Mouse (Mus musculus) cerebellum, postnatal 4 days (tissue): ENCODE data around the gene Pex11g.

ENCODE experiments used
- DNase-seq, 2 experiments: peaks; one replicate each; pipeline ENCODE4 v3.0.0; 2022; ENCODE audit warnings: low spot score in 2 of 2, mixed read lengths in 1 of 2

Gene Pex11g

DNA sequence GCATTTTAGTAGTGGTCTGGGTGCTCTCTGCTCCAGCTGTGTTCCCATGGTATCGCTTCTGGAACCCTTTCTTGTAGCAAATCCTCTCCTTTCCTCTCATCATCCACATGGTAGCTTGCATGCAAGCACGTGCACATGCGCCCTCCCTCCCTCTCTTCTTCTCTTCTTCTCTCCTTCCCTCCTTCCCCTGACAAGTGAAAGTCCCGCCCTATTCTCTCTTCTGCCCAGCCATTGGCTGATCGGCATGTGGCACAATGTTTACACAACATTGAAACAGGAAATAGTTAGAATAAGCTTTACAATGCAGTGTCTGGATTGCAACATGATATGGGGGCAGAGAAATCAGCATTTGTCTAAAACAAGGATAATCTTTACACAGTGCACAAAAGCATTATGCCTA, 14.1 kb upstream of the Pex11g start:
- no peak for DNase-seq

DNA sequence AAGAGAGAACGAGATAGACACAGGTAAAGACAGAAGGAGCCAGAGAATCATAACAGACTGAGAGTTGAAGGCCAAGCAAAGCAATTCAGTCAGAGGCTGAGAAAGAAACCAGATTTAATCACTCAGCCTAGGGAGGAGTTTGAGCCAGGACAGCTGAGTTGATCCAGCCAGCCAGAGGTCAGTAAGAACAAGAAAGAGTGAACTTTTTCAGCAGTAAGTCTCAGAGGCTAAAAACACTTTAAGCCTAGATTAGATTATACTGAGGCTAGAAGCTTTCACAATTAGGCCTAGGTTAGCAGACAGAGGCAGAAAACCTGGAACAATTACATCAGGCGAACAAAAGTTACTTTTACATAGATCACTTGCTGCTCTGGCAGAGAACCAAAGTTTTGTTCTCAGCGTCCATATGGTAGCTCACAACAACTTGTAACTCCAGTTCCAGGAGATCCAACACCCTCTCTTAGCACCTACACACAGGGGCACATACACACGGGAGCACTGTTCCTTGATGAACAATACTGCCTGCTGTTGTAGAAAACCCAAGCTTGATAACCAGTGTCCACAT, 12.8 kb upstream of the Pex11g start:
- no peak for DNase-seq

DNA sequence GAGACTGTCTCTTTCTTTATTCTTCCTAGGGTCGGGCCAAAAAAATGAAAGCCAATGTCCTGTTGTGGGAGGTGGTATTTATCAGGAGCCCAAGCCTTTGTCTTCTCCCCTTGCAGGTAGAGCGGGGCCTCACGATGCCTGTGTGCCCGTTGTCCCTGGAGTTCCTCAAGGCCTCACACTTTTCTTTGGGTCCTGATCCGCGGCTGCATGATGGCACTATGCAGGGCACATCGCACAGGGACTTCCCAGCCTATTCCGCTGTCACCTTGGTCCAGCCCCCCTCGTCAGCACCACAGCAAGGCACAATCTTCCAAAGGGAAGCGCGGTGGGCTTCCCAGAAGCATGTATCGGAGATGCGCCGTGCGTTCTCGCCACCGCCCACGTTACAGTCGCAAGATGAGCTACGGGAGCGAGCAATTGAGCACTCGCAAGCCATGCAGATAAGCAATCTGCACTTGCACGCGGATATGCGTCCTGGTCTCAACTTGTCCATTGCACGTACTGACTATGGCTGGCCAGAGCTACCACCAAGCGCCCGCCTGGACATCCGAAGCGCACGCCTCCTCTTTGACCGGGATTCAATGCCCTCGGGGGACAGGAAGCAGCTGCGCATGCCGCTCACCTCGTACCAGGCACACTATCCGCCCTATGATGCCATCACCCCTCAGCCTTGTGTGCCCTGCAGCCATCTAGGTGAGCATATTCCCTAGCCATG, 8.4 kb upstream of the Pex11g start:
- DNase-seq: no peak

DNA sequence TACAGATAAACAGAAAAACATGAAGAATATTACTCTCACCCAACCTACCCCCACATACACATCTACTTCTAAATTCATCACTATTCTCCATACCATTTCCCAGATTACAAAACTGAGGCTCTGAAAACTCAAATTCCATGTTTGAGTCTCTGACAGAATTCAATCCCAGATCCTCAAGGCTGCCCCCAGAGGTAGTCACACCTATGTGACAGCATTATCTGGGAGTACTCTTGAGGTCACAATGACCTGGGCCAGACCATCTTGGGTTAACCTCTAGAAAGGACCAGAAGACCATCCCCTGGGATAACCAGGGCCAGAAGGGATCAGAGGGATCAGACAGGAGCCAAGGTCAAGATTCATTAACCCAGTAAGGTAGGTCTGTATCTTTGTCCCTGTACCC, 3.1 kb upstream of the Pex11g start, which contains the start of gene Tex45:
Gene Tex45, plus strand, starts transcription at position 301 of the 400 bp plus-strand sequence.
- no peak for DNase-seq

DNA sequence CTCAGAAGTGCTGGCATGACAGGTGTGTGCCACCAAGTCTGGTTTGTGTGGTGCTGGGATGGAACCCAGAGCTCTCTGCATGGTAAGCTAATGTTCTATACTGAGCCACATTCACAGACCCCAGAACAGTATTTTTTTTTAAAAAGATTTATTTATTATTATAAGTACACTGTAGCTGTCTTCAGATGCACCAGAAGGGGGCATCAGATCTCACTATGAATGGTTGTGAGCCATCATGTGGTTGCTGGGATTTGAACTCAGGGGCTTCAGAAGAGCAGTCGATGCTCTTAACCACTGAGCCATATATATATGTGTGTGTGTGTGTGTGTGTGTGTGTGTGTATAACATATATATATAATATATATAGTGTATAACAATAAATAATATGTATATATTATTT, 1.4 kb upstream of the Pex11g start:
- no peak for DNase-seq

DNA sequence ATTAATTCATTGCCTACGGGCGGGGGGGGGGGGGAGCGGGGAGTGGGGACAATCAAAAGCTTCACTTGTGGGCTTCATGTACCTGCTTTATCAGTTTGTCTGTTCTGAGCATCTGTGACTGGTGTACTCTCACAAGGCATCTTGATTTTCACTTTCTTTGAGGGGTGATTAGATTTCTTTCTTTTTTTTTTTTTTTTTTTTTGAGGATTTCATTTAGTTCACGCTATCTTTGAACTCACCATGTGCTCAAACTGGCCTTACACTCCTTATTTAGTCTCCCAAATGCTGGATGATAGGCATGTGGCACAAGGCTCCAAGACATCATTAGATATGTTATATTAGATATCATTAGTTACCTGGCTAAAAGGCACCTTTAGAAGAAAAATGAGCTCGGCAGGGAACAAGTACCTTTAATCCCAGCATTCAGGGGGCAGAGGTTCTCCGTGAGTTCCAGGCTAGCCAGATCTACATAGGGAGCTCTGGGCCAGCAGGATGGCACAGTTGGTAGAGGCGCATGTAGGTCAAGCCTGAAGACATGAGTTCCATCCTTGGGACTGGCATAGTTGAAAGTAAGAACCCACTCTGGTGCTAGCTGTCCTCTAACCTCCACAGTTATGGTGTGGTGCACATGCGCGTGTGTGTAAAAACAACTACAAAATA, 536 bp upstream of the Pex11g start:
- no peak for DNase-seq

DNA sequence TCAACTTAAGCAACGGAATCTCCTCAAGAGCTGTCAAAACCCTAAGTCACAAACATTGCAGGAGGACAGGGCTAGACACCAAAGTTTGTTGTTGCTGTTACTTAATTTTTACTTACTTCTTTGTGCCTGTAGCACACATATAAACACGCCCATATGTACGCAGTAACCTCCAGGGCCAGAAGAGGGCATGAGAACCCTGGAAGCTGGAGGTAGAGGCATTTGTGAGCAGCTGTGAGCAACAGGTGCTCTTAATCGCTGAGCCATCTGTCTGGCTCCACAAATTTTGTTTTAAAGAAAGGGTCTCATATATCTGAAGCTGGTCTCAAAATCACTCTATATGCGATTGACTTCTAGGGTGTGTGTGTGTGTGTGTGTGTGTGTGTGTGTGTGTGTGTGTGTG, 3.2 kb downstream of the Pex11g start:
- peak in 1 of 2 experiments; percentile 40 for DNase-seq

DNA sequence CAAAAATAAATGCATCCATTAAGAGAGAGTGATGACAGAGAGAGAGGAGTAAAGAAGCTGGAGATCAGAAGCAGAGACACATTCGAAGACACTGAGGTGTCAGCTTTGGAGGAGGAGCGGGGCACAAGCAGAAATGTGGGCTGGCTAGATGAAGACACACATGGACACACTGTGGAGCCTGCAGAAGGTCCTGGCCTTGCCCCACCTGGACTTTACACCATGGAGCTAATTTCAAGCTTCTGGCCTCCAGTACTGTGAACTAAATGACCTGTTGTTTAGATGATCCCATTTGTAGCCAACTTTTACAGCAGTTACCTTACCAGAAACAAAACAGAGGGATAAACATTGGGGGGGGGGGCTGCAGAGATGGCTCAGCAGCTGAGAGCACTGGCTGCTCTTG, 4.2 kb downstream of the Pex11g start:
- no peak for DNase-seq

DNA sequence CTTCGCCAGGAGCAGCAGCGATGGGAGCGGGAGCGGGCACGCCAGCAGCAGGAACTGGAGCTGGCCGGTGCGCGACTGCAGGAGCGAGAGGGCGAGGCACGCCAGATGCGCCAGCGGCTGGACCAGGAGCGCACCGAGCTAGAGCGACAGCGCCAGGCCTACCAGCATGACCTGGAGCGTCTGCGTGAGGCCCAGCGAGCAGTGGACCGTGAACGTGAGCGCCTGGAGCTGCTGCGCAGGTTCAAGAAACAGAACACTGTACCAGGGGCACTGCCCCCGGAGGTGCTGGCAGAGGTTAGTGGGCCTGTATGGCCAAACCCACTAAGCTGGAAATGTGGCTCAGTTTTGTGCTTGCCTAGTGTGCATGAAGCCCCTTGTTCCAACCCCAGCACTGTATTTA, 15.5 kb downstream of the Pex11g start:
- DNase-seq: no peak

DNA sequence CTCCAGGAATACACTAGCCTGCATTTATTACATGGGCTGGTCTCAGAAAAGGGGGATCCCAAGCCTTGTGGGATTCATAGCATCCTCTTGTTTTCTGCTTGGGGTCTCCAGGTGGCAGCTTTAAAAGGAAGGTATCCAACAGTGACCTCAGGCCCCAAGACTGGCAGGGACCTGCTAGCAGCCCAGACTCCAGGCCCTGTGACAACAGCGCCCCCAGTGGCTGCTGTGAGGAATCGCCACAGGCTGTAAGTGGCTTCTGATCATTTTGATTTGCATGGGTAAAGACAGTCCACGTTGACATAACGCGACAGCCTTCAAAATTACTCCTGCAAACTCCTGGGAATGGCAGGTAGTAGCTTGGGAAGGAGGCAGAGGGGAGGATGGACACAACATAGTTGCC, 16.8 kb downstream of the Pex11g start:
- DNase-seq: peak; percentile 38 to 62

DNA sequence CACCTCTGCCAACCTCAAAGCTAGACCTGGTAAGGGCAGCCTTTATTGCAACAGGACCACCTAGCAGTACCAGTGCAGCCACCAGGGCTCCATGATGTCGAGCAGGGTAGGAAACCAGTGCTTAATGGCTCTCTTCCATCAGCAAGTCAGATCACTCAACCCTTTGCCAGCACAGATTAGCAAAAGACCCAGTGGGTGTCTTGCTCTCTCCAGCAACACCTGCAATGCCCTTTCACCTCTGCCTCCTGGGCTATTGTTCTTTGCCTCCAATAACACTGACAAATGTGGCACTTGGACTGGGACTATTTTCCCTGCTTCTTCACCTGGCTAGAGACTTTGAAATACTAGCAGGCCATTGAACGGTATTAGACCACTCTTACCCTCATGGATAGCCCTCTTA, 18.3 kb downstream of the Pex11g start:
- no peak for DNase-seq

DNA sequence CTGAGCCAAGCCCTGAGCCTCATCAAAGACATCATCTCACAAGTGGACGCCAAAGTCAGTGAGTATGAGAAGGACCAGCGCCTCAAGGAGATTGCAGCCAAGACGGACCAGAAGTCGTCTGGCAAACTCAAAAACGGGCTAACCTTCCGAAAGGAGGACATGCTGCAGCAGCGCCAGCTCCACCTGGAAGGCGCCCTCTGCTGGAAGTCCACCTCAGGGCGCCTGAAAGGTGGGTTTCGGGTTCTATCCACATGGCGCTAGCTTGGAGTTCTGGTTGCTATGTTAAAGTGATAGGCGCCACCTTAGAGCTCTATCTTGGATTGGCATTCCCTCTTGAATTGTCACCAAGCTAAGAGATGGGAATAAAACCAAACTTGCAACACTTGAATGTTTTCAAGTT, 28.0 kb downstream of the Pex11g start:
- DNase-seq: no peak

DNA sequence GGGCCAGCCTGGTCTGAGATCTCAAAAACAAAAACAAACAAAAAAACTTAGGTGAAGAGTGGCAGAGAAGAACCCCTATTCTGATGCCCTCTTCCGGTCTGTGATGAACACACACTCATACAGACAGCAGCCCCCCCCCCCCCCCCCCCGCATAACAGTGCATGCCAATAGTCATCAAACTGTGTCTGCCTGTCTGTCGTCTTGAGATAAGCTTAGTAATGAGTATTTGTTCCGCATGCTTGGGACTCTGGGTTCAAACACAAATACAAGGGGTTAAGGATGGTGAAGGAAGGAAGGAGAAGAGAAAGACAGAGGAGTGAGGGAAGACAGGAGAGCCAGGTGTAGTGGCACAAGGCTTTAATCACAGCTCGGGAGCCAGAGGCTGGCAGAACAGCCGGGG, 31.0 kb downstream of the Pex11g start:
- DNase-seq: no peak

DNA sequence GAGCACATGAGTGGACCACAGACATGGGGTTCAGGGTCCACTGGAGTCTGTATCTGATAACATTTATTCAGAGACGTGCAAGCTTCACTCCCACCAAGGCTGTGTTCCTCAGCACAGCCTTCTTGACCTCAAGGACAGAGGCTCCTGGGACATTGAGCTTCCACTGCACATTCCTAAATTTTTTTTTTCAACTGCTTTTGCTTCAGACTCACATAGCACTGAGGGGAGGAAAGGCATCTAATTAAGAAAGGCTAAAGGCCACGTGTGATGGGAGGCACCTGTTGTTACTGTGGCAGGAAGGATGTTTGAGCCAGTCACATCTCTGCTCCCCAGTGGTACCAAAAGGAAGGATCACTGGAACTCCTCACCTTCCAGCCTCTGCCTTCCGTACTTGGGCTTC, 36.4 kb downstream of the Pex11g start:
- DNase-seq: no peak

DNA sequence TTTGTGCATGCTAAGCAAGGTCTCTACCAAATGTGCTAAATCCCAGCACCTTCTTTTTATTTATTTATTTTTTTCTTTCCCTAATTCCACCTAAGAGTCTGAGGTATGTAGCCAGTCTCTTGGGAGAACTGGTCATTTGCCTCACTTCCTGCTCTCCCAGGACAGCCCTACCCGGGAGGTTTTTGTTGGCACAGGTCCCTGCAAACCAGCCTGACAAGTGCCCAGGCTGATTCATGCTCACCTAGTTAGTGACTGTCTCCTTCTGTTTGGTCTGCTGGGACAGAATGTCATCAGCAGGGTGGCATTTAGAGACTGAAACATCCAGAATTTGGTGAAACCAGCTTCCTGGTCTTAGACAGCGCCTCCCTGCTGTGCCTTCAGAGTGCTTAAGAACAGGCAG, 37.5 kb downstream of the Pex11g start:
- no peak for DNase-seq

DNA sequence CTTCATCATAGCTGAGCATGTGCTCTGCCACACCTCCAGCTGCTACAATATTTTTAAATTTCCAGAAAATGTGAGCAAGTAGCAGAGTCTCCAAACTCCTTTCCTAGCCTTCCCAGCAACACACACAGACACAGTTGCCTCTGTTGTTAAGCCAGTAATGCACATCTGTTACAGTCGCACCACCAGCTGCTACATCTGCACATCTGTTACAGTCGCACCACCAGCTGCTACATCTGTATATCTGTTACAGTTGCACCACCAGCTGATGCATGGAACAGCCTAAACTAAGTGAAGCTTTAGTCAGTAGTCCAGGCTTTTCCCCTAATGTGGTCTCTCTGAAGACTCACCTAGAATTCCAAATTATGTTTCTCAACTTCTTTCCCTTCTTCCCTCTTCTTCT, 39.1 kb downstream of the Pex11g start:
- DNase-seq: no peak

DNA sequence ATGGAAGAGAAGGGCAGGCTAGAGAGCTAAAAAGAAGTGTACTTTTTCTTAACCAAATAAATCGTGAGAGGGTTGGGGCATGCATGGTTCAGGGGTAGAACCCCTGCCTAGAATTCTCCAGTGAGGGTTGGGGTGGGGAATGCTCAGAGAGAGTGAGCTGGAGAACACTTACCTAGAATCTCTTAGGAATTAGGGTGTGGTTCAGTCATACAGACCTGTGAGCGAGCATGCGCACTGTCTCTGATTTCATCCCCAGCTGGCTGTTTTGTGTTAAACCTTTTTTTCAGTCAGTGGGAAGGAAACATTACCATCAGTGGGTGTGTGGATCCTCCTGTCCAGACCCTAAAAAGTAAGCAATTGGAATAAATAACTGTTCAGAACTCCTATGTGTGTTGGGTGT, 41.3 kb downstream of the Pex11g start:
- no peak for DNase-seq

DNA sequence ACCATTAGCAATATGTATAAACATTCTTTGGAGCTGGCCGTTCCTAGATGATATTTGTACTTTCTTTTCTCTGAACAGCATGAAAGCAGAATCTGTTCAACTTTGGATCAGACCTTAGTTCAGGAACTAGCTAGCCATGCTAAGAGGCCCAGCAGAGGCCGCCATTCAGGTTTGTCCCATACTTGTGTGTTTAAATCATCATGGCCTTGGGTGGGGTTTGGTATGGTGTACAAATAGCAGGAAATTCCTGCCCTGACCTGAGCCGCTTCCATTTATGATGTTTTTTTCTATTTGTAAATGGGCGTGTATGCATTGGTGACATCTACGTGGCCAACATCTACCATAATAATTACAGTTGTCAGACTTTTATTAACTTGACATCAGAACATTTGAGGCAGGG, 42.3 kb downstream of the Pex11g start:
- no peak for DNase-seq

DNA sequence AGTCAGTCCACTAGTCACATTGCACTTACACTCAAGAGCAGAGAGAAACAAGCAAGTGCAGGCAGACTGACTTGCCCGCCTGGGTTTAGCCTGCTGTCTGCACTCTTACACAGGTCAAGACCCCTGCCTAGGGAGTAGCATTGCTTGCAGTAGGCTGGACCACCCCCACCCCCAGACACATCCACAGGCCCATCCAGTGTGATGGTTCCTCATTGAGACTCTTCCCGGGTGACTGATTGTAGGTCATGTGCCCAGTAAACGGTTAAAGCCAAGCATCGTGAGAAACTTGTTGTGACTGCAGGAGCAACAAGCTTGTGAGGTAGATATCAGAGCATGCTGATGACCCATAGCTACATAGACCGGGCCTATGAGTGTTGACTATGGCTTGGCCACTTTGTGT, 46.0 kb downstream of the Pex11g start:
- no peak for DNase-seq

DNA sequence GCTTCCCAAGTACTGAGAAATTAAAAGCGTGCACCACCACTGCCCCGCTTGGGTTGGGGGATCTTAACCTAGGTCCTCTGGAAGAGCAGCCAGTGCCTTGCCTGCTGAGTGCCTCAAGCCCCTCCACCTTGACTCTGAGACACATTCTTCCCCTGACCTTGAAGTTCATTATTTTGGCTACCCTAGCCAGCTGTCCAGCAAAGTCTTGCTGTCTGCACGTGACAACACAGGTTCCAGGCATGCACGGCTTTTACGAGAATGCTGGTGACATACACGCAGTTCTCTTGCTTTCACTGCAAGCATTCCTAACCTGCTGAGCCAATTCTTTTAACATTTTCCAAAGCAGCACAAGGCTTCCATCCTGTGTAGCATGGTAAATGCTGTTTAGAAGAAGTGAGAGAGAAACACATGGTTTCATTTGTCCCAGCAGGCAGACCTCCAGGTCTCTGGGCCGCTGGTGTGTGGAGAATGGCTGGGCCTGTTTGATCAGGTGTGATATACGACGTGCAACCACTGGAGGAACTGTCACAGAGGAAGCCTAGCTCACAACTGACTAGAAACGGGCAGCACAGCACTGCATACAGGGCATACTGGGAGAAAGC, 47.3 kb downstream of the Pex11g start:
- no peak for DNase-seq

DNA sequence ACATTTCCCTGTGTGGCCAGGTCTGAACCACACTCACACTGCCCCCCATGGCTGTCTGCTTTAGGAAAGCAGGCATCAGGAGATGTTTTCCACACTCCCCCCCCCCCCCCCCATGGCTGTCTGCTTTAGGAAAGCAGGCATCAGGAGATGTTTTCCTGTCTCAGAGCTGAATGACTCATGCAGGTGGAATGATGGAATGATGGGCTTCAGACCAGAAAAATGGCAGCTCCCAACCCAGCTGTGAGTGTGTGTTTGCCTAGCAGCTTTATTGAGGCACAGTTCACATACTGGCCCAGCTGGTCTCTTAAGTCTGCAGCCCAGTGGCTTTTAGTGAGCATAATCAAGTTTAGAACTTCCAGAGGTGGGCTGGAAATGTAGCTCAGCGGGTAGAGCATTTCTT, 49.4 kb downstream of the Pex11g start:
- DNase-seq: no peak

DNA sequence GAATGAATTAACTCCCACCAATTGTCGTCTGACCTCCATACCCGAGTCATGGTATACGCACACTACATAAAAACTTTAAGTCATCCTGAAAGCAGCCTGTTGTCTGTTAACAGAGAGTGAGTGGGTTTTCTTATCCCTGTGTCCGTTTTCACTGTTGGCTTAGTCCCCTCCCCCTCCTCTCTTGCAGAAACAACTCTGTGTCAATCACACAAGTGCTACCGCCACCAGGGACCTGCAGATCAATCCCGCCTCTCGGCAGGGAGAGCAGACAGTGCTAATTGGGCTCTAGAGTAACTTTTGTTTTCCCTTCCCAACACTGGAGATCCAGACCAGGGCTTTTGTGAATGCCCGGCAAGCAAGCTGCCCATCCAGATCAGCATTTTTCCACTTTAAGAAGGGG, 50.0 kb downstream of the Pex11g start:
- no peak for DNase-seq

DNA sequence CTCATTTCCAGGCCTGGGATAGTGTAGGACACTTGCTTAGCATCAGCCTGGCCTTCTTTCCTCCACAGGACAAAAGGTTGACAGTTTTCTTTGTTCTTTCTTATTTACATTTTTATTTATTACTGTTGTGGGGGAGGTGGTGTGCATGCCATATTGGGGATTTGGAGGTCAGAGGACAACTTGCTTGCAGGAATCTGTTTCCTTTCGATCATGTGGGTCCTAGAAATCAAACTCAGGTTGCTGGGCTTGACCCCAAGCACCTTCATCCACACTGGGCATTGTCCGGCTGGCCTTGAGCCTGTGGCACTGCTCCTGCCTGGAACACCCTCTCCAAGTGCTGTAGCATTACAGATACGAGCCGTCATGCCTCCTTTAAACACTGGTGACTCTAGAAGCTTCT, 50.6 kb downstream of the Pex11g start:
- DNase-seq: no peak
